Mouse (Mus musculus) ES-E14 (cell line): ENCODE measurements around the gene Sarm1. TPM values are rescaled to one million over a fixed set of nuclear protein-coding genes. Genes with fewer than 3 reads are reported as not detected.

Experiments
- DNase-seq: peaks from one replicate; pipeline ENCODE4 v3.0.0-alpha.2; 2013; ENCODE audit warnings: low read depth, low spot score
- H3K27ac ChIP-seq: 2 replicates; pipeline ENCODE4 v1.5.1; 2012; ENCODE audit warnings: low read depth, mild to moderate bottlenecking, low read length, moderate library complexity, mixed read lengths; ENCODE audit not compliant: poor library complexity, insufficient read depth, severe bottlenecking
- H3K36me3 ChIP-seq: 2 replicates; pipeline ENCODE4 v1.6.1; 2012; ENCODE audit warnings: mild to moderate bottlenecking, low read length, moderate library complexity, mixed read lengths; ENCODE audit not compliant: control insufficient read depth, poor library complexity, insufficient read depth, severe bottlenecking
- H3K4me1 ChIP-seq, 2 experiments: fragments of 150-350 bp in 1 of 2; sonication (generic) in 1 of 2; 2 replicates each; pipeline ENCODE4 v1.6.1; 2012; ENCODE audit warnings: low read length in 2 of 2, mild to moderate bottlenecking in 1 of 2, mixed read lengths in 1 of 2; ENCODE audit not compliant: control insufficient read depth in 2 of 2, insufficient read depth in 2 of 2, poor library complexity in 1 of 2
- H3K4me3 ChIP-seq, 2 experiments: fragments of 150-350 bp in 1 of 2; sonication (generic) in 1 of 2; 2 replicates each; pipeline ENCODE4 v1.5.1; 2012; ENCODE audit warnings: low read length in 2 of 2, low read depth in 1 of 2, mild to moderate bottlenecking in 1 of 2, mixed read lengths in 1 of 2; ENCODE audit not compliant: insufficient read depth in 1 of 2, poor library complexity in 1 of 2, severe bottlenecking in 1 of 2
- H3K9ac ChIP-seq: 2 replicates; pipeline ENCODE4 v1.6.1; 2012; ENCODE audit warnings: low read depth, mild to moderate bottlenecking, low read length, mixed read lengths; ENCODE audit not compliant: poor library complexity, insufficient read depth, severe bottlenecking
- H3K9me3 ChIP-seq: fragments of 150-350 bp; sonication (generic); 2 replicates; pipeline ENCODE4 v1.6.1; 2012; ENCODE audit warnings: low read depth, mild to moderate bottlenecking, low read length; ENCODE audit not compliant: control insufficient read depth, insufficient read depth
- CHD2 ChIP-seq: IDR thresholded peaks from 2 replicates; pipeline ENCODE4 v1.6.1; 2014; ENCODE audit warnings: mild to moderate bottlenecking, low read depth, low read length, inconsistent platforms
- HCFC1 ChIP-seq: IDR thresholded peaks from 2 replicates; pipeline ENCODE4 v1.6.1; 2012; ENCODE audit warnings: low read length, inconsistent platforms, borderline replicate concordance; ENCODE audit not compliant: insufficient read depth
- MAFK ChIP-seq: IDR thresholded peaks from 2 replicates; pipeline ENCODE4 v1.6.1; 2014; ENCODE audit warnings: mild to moderate bottlenecking, low read depth, low read length, inconsistent platforms; ENCODE audit not compliant: insufficient read depth
- ZC3H11A ChIP-seq: IDR thresholded peaks from 2 replicates; pipeline ENCODE4 v1.6.1; 2012; ENCODE audit warnings: low read depth, mild to moderate bottlenecking, inconsistent platforms, low read length, borderline replicate concordance
- ZNF384 ChIP-seq: IDR thresholded peaks from 2 replicates; pipeline ENCODE4 v1.6.1; 2012; ENCODE audit warnings: low read depth, low read length, inconsistent platforms
- in situ Hi-C, 2 experiments: fragments of 600-800 bp; cut with MboI; formaldehyde crosslinking; loops; one replicate each; pipeline ENCODE4 v1.15.1; 2025; ENCODE audit warnings: low sequenced_read_pairs in 2 of 2, inconsistent platforms in 1 of 2; ENCODE audit not compliant: unreplicated experiment in 2 of 2
- total RNA-seq: library from RNA; depleted of rRNA; stranded (reverse); fragments of 300-350 nt; gene quantifications from 2 replicates; pipeline ENCODE4 v1.2.3, GENCODE M21; 2012

Sarm1 gene
- total RNA-seq, 1 experiment = 3.7 TPM

- peaks cover 0 to 19% of the 10 kb centered on the region in 2 experiments; a peak in 2 of 4 replicates for H3K4me1 ChIP-seq
- H3K36me3 ChIP-seq = no peaks in the 10 kb centered on the region
- no peaks in the 10 kb centered on the region for H3K9me3 ChIP-seq
- H3K27ac ChIP-seq = no peak overlapping the region
- H3K4me3 ChIP-seq = no peak overlapping the region
- in situ Hi-C loops = no loop called here
- TF ChIP-seq ZC3H11A = no peak
- no peak for TF ChIP-seq CHD2
- no peak for TF ChIP-seq HCFC1
- TF ChIP-seq ZNF384 = no peak
- TF ChIP-seq MAFK = no peak
- no peak for DNase-seq
- H3K9ac ChIP-seq = no peak overlapping the region
Observed at GRCm38 (mm10) chr11:78461894-78462293, 35.7 kb downstream of the Sarm1 start.

GRCm38 (mm10) chr11:78458740-78459139 is 38.8 kb downstream of the Sarm1 start:
- H3K9me3 ChIP-seq = no peaks in the 10 kb centered on the region
- H3K9ac ChIP-seq = no peak overlapping the region
- in situ Hi-C loops = no loop called here
- no peak for DNase-seq
- TF ChIP-seq CHD2 = 0 out of 2 replicates have a peak, but pooled peaks have one; percentile 23
- no peak for TF ChIP-seq HCFC1
- H3K4me1 ChIP-seq = peaks cover 0 to 10% of the 10 kb centered on the region in 2 experiments; a peak in 2 of 4 replicates
- H3K4me3 ChIP-seq = no peak overlapping the region
- H3K36me3 ChIP-seq = no peaks in the 10 kb centered on the region
- no peak overlapping the region for H3K27ac ChIP-seq

DNA sequence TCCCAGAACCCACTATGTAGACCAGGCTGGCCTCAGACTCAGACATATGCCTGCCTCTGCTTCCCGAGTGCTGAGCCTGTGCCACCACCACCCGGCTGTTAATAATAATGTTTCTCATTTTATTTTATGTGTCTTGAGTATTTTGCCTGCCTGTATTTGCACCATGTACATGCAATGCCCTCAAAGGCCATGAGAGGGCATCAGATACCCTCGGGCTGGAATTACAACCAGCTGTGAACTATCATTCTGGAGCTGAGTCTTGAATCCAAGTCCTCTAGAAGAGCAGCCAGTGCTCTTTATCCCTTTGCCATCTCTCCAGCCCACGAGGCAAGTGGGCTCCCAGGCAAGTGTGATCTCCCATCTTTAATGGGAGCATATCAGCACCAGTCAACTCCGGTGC is 42.2 kb downstream of the Sarm1 start:
- H3K4me3 ChIP-seq = no peak overlapping the region
- peak; percentile 47 for DNase-seq
- in situ Hi-C loops = no loop called here
- no peak overlapping the region for H3K27ac ChIP-seq
- H3K4me1 ChIP-seq = peaks cover 0 to 3% of the 10 kb centered on the region in 2 experiments; a peak in 1 of 4 replicates
- H3K9me3 ChIP-seq = no peaks in the 10 kb centered on the region
- H3K9ac ChIP-seq = no peak overlapping the region
- no peaks in the 10 kb centered on the region for H3K36me3 ChIP-seq
- TF ChIP-seq ZC3H11A (no peak), MAFK (no peak), CHD2 (no peak), HCFC1 (no peak)

DNA sequence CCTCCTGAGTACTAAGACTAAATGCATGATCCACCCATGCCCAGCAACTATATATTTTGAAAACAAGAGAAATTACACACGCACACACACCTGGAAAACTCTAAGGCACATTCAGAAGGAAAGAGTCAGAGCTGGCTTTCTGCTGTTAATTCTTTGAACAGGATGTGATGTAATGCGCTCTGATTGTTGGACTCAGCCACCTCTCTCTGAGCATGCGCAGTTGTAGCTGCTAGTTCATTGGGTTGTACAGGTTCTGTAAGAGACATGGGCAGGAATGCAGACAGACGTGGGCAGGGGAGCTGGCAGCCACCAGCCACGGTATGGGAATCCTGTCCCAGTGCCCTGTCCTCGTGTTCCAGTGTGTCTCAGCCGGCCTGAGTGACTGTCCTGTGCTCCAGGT is 43.3 kb downstream of the Sarm1 start:
- no peak overlapping the region; the same call in 1 of the 2 replicates for H3K27ac ChIP-seq
- no peak for DNase-seq
- in situ Hi-C loops = no loop called here
- H3K4me1 ChIP-seq = peaks cover 0 to 3% of the 10 kb centered on the region in 2 experiments; a peak in 1 of 4 replicates
- H3K9me3 ChIP-seq = no peaks in the 10 kb centered on the region
- peak overlapping the region; percentile 45; the same call in 1 of the 2 replicates for H3K9ac ChIP-seq
- no peaks in the 10 kb centered on the region for H3K36me3 ChIP-seq
- peak overlapping the region; percentile 37 to 61 for H3K4me3 ChIP-seq
- TF ChIP-seq ZNF384 = no peak
- no peak for TF ChIP-seq ZC3H11A
- no peak for TF ChIP-seq MAFK
- no peak for TF ChIP-seq HCFC1
- no peak for TF ChIP-seq CHD2

GRCm38 (mm10) chr11:78453675-78454074 is 43.9 kb downstream of the Sarm1 start:
- no peaks in the 10 kb centered on the region for H3K36me3 ChIP-seq
- in situ Hi-C loops = no loop called here
- peak; percentile 63 for DNase-seq
- no peaks in the 10 kb centered on the region for H3K9me3 ChIP-seq
- H3K27ac ChIP-seq = no peak overlapping the region
- peaks cover 0 to 3% of the 10 kb centered on the region in 2 experiments; a peak in 1 of 4 replicates for H3K4me1 ChIP-seq
- no peak overlapping the region for H3K9ac ChIP-seq
- H3K4me3 ChIP-seq = peak overlapping the region; percentile 37 to 61
- TF ChIP-seq CHD2 = no peak
- peak; percentile 82 for TF ChIP-seq ZNF384
- TF ChIP-seq MAFK = no peak
- TF ChIP-seq HCFC1 = 0 out of 2 replicates have a peak, but pooled peaks have one; percentile 42
- no peak for TF ChIP-seq ZC3H11A
